Mouse (Mus musculus): ENCODE measurements around the gene Tesmin. TPM values are rescaled to one million over a fixed set of nuclear protein-coding genes. Genes with fewer than 3 reads are reported as not detected.

Tesmin gene
- polyA plus RNA-seq, 2 experiments: 0.25 to 0.30 TPM

DNA sequence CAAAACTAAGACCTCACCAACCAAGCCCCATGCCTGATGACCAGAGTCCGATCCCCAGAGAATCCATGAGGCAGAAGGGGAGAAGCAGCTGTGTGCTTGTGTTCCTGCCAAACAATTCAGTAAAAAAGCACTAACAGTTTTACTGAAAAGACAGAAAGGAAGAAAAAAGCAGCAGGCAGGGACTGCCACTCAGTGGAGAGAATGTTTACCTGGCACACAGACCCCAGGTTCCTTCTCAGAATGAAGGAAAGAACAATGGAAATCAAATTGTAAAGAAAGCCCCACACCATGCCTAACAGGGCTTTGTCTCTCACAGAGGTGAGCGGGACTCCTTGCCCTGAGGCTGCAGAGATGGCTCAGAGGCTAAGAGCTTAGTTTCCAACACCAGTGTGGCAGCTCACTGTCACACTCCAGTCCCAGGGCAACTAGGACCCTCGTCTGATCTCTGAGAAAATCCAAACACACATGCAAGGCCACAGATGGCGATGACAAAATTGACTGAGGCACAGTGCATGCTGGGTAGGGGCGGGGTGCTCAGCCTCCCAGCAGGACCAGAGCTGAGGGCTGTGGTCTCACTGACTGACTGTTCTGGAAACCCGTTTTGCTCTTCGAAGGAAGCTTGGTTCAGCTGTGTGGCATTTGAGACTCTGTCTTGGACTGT is 40.6 kb downstream of the Tesmin start:
- Histone ChIP-seq H3K9ac (replicated peaks) (no peak overlapping the region), H3K9me3 (ENCODE audit: control insufficient read depth, low read length) (no peaks in the 10 kb centered on the region), H3K36me3 (replicated peaks; ENCODE audit: control insufficient read depth, insufficient read depth, low read depth) (no peaks in the 10 kb centered on the region), H3K4me2 (ENCODE audit: low read depth) (no peak overlapping the region), H3K27ac (no peak overlapping the region), H3K27me3 (ENCODE audit: control insufficient read depth, insufficient read depth, low read length) (no peaks in the 10 kb centered on the region), H3K4me1 (replicated peaks; ENCODE audit: control insufficient read depth in 2 of 2, insufficient read depth in 2 of 2, low read length in 1 of 2) (no peaks in the 10 kb centered on the region), H3K4me3 (ENCODE audit: insufficient read depth in 1 of 2, low read depth in 2 of 2, low read length in 2 of 2) (no peak overlapping the region)
- DNase-seq (ENCODE audit: low read depth in 3 of 3, low spot score in 3 of 3) (no peak), ATAC-seq (ENCODE audit: insufficient read depth) (no peak)
- TF ChIP-seq EP300 (IDR thresholded peaks at IDR 0.05; ENCODE audit: low read depth) (no peak), CTCF (IDR thresholded peaks at IDR 0.05; ENCODE audit: low read depth) (no peak)
- 49% methylated on average over 7 of the region's 7 CpGs for WGBS (ENCODE audit: insufficient replicate concordance)

GRCm38 (mm10) chr19:3431066-3431465 is 42.4 kb downstream of the Tesmin start:
- ATAC-seq (ENCODE audit: insufficient read depth): no peak
- Histone ChIP-seq H3K9ac (replicated peaks) (no peak overlapping the region), H3K4me2 (ENCODE audit: low read depth) (no peak overlapping the region), H3K4me3 (ENCODE audit: insufficient read depth in 1 of 2, low read depth in 2 of 2, low read length in 2 of 2) (no peak overlapping the region), H3K27ac (no peak overlapping the region), H3K9me3 (ENCODE audit: control insufficient read depth, low read length) (no peaks in the 10 kb centered on the region), H3K27me3 (ENCODE audit: control insufficient read depth, insufficient read depth, low read length) (no peaks in the 10 kb centered on the region), H3K36me3 (replicated peaks; ENCODE audit: control insufficient read depth, insufficient read depth, low read depth) (no peaks in the 10 kb centered on the region), H3K4me1 (replicated peaks; ENCODE audit: control insufficient read depth in 2 of 2, insufficient read depth in 2 of 2, low read length in 1 of 2) (no peaks in the 10 kb centered on the region)
- TF ChIP-seq CTCF (IDR thresholded peaks at IDR 0.05; ENCODE audit: low read depth): no peak
- no peak for TF ChIP-seq EP300 (IDR thresholded peaks at IDR 0.05; ENCODE audit: low read depth)
- WGBS (ENCODE audit: insufficient replicate concordance): 59% methylated on average over 7 of the region's 7 CpGs
- no peak for DNase-seq (ENCODE audit: low read depth in 3 of 3, low spot score in 3 of 3)

- Histone ChIP-seq H3K4me2 (ENCODE audit: low read depth) (no peak overlapping the region), H3K4me1 (replicated peaks; ENCODE audit: control insufficient read depth in 2 of 2, insufficient read depth in 2 of 2, low read length in 1 of 2) (no peaks in the 10 kb centered on the region), H3K27ac (no peak overlapping the region), H3K27me3 (ENCODE audit: control insufficient read depth, insufficient read depth, low read length) (no peaks in the 10 kb centered on the region), H3K4me3 (ENCODE audit: insufficient read depth in 1 of 2, low read depth in 2 of 2, low read length in 2 of 2) (no peak overlapping the region), H3K9ac (replicated peaks) (no peak overlapping the region), H3K9me3 (ENCODE audit: control insufficient read depth, low read length) (no peaks in the 10 kb centered on the region), H3K36me3 (replicated peaks; ENCODE audit: control insufficient read depth, insufficient read depth, low read depth) (no peaks in the 10 kb centered on the region)
- DNase-seq (ENCODE audit: low read depth in 3 of 3, low spot score in 3 of 3) (no peak), ATAC-seq (ENCODE audit: insufficient read depth) (no peak)
- TF ChIP-seq CTCF (IDR thresholded peaks at IDR 0.05; ENCODE audit: low read depth) (no peak), EP300 (IDR thresholded peaks at IDR 0.05; ENCODE audit: low read depth) (no peak)
- WGBS (ENCODE audit: insufficient replicate concordance): 33% methylated on average over 1 of the region's 2 CpGs
Measured at GRCm38 (mm10) chr19:3431969-3432368, 43.3 kb downstream of the Tesmin start.

DNA sequence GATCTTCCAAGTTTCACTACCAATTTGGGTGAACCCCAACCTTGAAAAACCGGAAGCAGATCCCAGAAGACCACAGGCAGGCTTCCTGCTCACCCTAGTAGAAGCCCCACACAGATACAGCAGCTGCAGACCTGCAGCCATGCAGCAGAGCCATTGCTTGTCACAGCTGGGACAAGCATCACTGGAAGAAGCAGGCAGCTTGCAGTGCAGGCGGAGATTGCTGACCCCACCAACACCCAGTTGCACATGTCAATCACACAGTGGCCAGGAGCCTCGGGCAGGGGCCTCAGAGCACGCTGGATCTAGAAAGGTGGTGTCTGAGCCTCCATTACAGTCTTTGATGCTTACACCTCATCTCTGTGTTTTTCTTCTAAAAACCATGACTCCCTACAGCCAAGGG is 45.5 kb downstream of the Tesmin start:
- WGBS (ENCODE audit: insufficient replicate concordance): 34% methylated on average over 4 of the region's 4 CpGs
- DNase-seq (ENCODE audit: low read depth in 3 of 3, low spot score in 3 of 3) (no peak), ATAC-seq (ENCODE audit: insufficient read depth) (no peak)
- no peak overlapping the region for H3K27ac ChIP-seq
- no peaks in the 10 kb centered on the region for H3K4me1 ChIP-seq (replicated peaks; ENCODE audit: control insufficient read depth in 2 of 2, insufficient read depth in 2 of 2, low read length in 1 of 2)
- H3K9ac ChIP-seq (replicated peaks): no peak overlapping the region
- TF ChIP-seq CTCF (IDR thresholded peaks at IDR 0.05; ENCODE audit: low read depth) (no peak), EP300 (IDR thresholded peaks at IDR 0.05; ENCODE audit: low read depth) (no peak)
- no peaks in the 10 kb centered on the region for H3K36me3 ChIP-seq (replicated peaks; ENCODE audit: control insufficient read depth, insufficient read depth, low read depth)
- H3K4me3 ChIP-seq (ENCODE audit: insufficient read depth in 1 of 2, low read depth in 2 of 2, low read length in 2 of 2): no peak overlapping the region
- no peak overlapping the region for H3K4me2 ChIP-seq (ENCODE audit: low read depth)
- no peaks in the 10 kb centered on the region for H3K27me3 ChIP-seq (ENCODE audit: control insufficient read depth, insufficient read depth, low read length)
- H3K9me3 ChIP-seq (ENCODE audit: control insufficient read depth, low read length): no peaks in the 10 kb centered on the region

- Histone ChIP-seq H3K36me3 (replicated peaks; ENCODE audit: control insufficient read depth, insufficient read depth, low read depth) (no peaks in the 10 kb centered on the region), H3K27me3 (ENCODE audit: control insufficient read depth, insufficient read depth, low read length) (no peaks in the 10 kb centered on the region), H3K9ac (replicated peaks) (no peak overlapping the region), H3K4me2 (ENCODE audit: low read depth) (no peak overlapping the region), H3K9me3 (ENCODE audit: control insufficient read depth, low read length) (no peaks in the 10 kb centered on the region), H3K4me3 (ENCODE audit: insufficient read depth in 1 of 2, low read depth in 2 of 2, low read length in 2 of 2) (no peak overlapping the region), H3K27ac (no peak overlapping the region), H3K4me1 (replicated peaks; ENCODE audit: control insufficient read depth in 2 of 2, insufficient read depth in 2 of 2, low read length in 1 of 2) (no peaks in the 10 kb centered on the region)
- no peak for TF ChIP-seq CTCF (IDR thresholded peaks at IDR 0.05; ENCODE audit: low read depth)
- TF ChIP-seq EP300 (IDR thresholded peaks at IDR 0.05; ENCODE audit: low read depth): no peak
- WGBS (ENCODE audit: insufficient replicate concordance): 23% methylated on average over 4 of the region's 4 CpGs
- DNase-seq (ENCODE audit: low read depth in 3 of 3, low spot score in 3 of 3): no peak
- no peak for ATAC-seq (ENCODE audit: insufficient read depth)
Measured at GRCm38 (mm10) chr19:3434641-3435040, 46.0 kb downstream of the Tesmin start.
